Mouse (Mus musculus): ENCODE measurements around the gene Gm20532. TPM values are rescaled to one million over a fixed set of nuclear protein-coding genes. Genes with fewer than 3 reads are reported as not detected.

The Gm20532 gene
- polyA plus RNA-seq, 1 experiment from 2014 or later, result not detected

DNA sequence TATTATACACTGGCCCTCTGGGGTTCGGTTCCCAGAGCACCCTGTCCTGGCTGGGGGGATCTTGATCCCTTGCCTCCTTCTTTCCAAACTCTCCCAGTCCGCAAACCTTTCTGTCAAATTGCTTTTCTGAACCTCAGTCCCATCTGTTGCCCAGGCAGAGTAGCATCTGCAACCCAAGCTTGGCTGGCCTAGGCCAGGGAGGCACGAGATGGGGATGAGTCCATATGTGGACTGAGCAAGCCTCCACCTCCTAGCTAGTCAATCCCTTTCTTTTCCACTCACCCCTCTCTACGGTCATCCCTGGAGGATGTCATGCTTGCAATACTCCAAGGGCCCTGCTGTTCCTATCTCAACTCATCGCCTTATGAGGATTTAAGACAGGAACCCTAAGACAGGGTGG, 16.2 kb downstream of the Gm20532 start:
- ATAC-seq (ENCODE audit: low FRiP score), result no peak
- 87% methylated on average over 5 of the region's 5 CpGs for WGBS
- no peak overlapping the region for H3K9ac ChIP-seq (ENCODE audit: low read depth, low read length)
- H3K36me3 ChIP-seq (ENCODE audit: control insufficient read depth, insufficient read depth, low read length), result no peaks in the 10 kb centered on the region
- H3K27me3 ChIP-seq (ENCODE audit: control insufficient read depth, insufficient read depth, low read length), result peaks cover 25% of the 10 kb centered on the region
- no peak overlapping the region for H3K4me3 ChIP-seq (ENCODE audit: low read depth, low read length)
- no peak for DNase-seq (ENCODE audit: low spot score)
- H3K9me3 ChIP-seq (ENCODE audit: control insufficient read depth, low read length), result no peaks in the 10 kb centered on the region
- no peak overlapping the region for H3K4me2 ChIP-seq (replicated peaks; ENCODE audit: low read depth, low read length)
- no peak overlapping the region for H3K27ac ChIP-seq (ENCODE audit: low read depth, low read length)
- H3K4me1 ChIP-seq (replicated peaks; ENCODE audit: control insufficient read depth, insufficient read depth, low read length), result peaks cover 3% of the 10 kb centered on the region; the same call in 1 of the 2 replicates

DNA sequence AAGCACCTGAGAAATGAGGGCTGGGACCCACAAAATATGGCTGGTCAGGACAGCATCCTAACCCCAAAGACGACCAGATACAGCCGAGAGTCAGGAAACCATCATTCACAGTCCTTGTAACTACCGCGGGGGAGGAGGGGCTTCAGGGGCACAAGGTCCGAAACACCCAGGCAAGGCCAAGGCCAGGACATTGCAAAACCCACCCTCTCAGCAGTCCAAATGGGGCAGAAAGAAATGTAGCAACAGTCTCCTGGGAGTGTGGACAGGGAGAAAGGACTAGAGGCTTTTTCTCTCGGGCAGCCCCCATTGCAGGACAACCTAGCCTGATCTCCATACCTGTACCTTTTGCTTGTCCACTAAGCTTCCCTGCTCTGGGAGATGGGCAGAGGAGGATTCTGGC, 16.7 kb downstream of the Gm20532 start:
- H3K36me3 ChIP-seq (ENCODE audit: control insufficient read depth, insufficient read depth, low read length), result no peaks in the 10 kb centered on the region
- peak overlapping the region; percentile 53 for H3K4me3 ChIP-seq (ENCODE audit: low read depth, low read length)
- H3K9ac ChIP-seq (ENCODE audit: low read depth, low read length), result no peak overlapping the region
- 34% methylated on average over 6 of the region's 6 CpGs for WGBS
- DNase-seq (ENCODE audit: low spot score) (no peak), ATAC-seq (ENCODE audit: low FRiP score) (no peak)
- no peak overlapping the region for H3K27ac ChIP-seq (ENCODE audit: low read depth, low read length)
- H3K27me3 ChIP-seq (ENCODE audit: control insufficient read depth, insufficient read depth, low read length), result peaks cover 25% of the 10 kb centered on the region
- no peaks in the 10 kb centered on the region for H3K9me3 ChIP-seq (ENCODE audit: control insufficient read depth, low read length)
- peak overlapping the region; percentile 85 for H3K4me2 ChIP-seq (replicated peaks; ENCODE audit: low read depth, low read length)
- peaks cover 3% of the 10 kb centered on the region; the same call in 1 of the 2 replicates for H3K4me1 ChIP-seq (replicated peaks; ENCODE audit: control insufficient read depth, insufficient read depth, low read length)

DNA sequence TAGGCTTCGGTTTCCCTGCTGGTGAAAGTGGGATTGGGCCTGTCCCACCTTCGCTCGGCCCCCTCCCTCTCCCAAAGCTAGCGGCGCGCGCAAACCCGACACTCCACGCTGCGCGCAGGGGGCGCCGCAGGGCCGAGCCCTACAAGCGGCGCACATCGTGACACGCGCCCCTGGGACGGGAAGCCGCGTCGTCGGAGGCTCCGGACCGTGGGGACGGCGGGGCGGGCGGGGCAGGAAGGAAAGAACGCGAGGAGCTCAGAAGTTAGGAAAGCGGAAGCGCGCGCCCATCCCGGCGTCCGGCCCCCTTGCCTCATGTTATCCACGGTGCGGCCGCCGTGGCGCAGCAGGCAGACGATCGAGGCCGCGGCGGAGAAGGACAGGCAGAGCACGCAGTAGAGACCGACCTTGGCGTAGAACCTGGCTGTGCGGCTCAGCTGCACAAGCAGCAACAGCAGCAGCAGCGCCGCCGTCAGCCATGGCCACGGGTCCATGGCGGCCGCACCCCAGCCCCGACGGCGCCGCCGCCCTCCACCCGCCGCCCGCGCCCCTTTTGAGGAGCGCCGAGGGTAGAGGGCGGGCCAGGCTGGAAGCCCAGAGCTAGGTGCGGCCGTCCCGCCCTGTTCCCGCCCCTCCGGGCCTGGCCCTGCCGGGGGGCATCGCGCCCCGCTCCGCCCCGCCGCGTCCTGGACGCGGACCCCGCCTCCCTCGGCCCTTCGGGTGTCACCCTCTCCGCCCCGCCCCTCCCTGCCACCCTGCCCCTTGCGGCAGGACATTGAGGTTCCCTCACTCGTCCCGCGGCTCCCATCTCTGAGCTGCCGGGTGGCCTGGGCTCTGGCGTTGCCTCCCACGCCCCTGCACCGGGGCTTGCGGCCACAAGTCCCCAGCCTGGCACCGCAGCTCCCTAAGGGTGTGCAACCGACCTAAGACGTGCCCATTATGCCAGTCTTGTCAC, 17.6 kb downstream of the Gm20532 start, which contains the start of gene Agpat2:
Gene Agpat2 (minus strand): TSS at position 698 of the 952 bp plus-strand sequence.
- Histone ChIP-seq H3K4me1 (replicated peaks; ENCODE audit: control insufficient read depth, insufficient read depth, low read length) (peaks cover 3% of the 10 kb centered on the region; the same call in 1 of the 2 replicates), H3K9ac (ENCODE audit: low read depth, low read length) (peak within 1 kb of the TSS; percentile 65), H3K36me3 (ENCODE audit: control insufficient read depth, insufficient read depth, low read length) (no peaks in the 10 kb centered on the region), H3K27ac (ENCODE audit: low read depth, low read length) (no peak within 1 kb of the TSS), H3K9me3 (ENCODE audit: control insufficient read depth, low read length) (no peaks in the 10 kb centered on the region), H3K4me3 (ENCODE audit: low read depth, low read length) (peak within 1 kb of the TSS; percentile 53), H3K27me3 (ENCODE audit: control insufficient read depth, insufficient read depth, low read length) (peaks cover 25% of the 10 kb centered on the region), H3K4me2 (replicated peaks; ENCODE audit: low read depth, low read length) (peak within 1 kb of the TSS; percentile 85)
- peak; percentile 72 for ATAC-seq (ENCODE audit: low FRiP score)
- 1% methylated on average over 68 of the region's 103 CpGs for WGBS
- peak; percentile 73 for DNase-seq (ENCODE audit: low spot score)

DNA sequence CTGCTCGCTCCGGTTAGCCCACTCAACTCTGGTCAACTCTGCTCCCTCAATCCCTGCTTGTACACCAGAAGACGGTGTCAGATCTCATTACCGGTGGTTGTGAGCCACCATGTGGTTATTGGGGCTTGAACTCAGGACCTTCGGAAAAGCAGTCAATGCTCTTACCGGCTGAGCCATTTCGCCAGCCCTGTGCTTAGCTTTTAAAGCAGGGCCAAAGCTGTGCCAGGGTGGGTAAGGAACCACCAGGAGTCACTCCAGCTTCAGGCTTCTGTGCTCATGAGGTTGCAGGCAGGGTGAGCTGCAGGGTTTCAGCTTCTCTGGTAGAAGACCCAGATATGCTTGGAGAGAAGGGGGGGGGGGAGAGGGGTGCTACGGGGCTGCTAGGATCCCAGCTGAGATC, 18.9 kb downstream of the Gm20532 start:
- H3K4me1 ChIP-seq (replicated peaks; ENCODE audit: control insufficient read depth, insufficient read depth, low read length), result peaks cover 3% of the 10 kb centered on the region; the same call in 1 of the 2 replicates
- H3K4me3 ChIP-seq (ENCODE audit: low read depth, low read length), result no peak overlapping the region
- no peak for ATAC-seq (ENCODE audit: low FRiP score)
- no peaks in the 10 kb centered on the region for H3K36me3 ChIP-seq (ENCODE audit: control insufficient read depth, insufficient read depth, low read length)
- DNase-seq (ENCODE audit: low spot score), result no peak
- no peak overlapping the region for H3K27ac ChIP-seq (ENCODE audit: low read depth, low read length)
- WGBS, result 85% methylated on average over 8 of the region's 8 CpGs
- peaks cover 25% of the 10 kb centered on the region for H3K27me3 ChIP-seq (ENCODE audit: control insufficient read depth, insufficient read depth, low read length)
- H3K4me2 ChIP-seq (replicated peaks; ENCODE audit: low read depth, low read length), result no peak overlapping the region
- H3K9ac ChIP-seq (ENCODE audit: low read depth, low read length), result no peak overlapping the region
- no peaks in the 10 kb centered on the region for H3K9me3 ChIP-seq (ENCODE audit: control insufficient read depth, low read length)

DNA sequence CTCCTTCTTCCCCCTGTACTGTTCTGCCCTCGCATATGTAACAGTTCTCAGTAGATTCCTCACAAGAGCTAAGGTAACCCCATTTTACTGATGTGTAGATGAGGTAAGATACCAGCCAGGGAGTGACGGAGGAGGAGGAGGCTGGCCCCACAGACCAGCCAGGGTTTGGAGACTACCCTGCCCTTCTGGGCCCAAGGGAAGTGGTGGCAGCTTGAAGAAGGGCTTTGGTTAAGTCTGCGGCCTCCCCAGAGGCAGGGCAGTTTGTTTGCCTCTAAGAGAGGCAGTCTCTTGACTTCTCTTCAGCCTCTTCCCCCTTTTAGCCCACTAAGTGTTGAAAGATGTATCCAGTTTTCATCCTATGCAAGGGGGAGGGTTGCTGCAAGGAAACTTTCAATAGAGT, 20.1 kb downstream of the Gm20532 start:
- peaks cover 3% of the 10 kb centered on the region; the same call in 1 of the 2 replicates for H3K4me1 ChIP-seq (replicated peaks; ENCODE audit: control insufficient read depth, insufficient read depth, low read length)
- H3K4me3 ChIP-seq (ENCODE audit: low read depth, low read length), result no peak overlapping the region
- ATAC-seq (ENCODE audit: low FRiP score), result no peak
- DNase-seq (ENCODE audit: low spot score), result no peak
- no peak overlapping the region for H3K27ac ChIP-seq (ENCODE audit: low read depth, low read length)
- H3K9me3 ChIP-seq (ENCODE audit: control insufficient read depth, low read length), result no peaks in the 10 kb centered on the region
- no peak overlapping the region for H3K4me2 ChIP-seq (replicated peaks; ENCODE audit: low read depth, low read length)
- WGBS, result 66% methylated on average over 3 of the region's 3 CpGs
- H3K9ac ChIP-seq (ENCODE audit: low read depth, low read length), result no peak overlapping the region
- no peaks in the 10 kb centered on the region for H3K36me3 ChIP-seq (ENCODE audit: control insufficient read depth, insufficient read depth, low read length)
- peaks cover 25% of the 10 kb centered on the region for H3K27me3 ChIP-seq (ENCODE audit: control insufficient read depth, insufficient read depth, low read length)

DNA sequence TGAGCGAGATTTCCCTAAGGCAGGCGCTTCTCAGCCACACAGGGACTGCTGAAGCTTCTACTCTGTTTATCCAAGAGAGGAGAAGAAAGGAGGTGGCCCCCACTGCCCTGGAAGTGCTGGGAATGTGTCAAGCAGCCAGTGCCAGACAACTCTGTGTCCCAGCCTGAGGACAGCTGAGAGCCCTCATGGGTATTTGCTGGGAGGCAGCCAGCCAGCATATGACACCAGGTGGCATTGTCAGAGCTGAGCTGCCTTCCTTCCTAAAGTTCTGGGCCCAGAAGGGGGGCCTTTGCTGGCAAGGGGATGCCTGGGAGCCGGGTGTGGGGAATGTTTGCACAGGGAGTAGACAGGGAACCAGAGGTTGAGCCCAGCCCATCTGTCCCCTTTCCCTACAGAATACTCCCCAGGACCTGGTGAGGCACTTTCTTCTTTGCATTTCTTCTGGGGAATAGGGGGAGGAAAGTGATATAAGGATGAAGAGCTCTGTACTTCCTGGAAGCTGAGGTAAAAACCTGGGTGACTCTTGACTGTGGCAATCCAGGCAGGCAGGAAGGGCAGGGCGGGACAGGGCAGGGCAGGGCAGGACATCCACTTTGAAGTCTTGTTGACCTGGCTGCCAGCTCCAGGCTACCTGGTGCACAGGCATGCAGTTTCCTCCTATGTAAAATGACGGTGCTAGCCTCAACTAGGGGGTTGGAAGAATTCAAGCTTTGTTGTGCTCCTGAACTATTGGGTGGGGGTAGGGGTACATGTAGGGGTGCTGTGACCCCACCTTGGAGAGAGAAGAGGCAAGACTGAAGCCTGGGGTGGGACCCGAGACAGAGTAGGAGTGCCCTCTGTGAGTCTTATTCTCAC, 20.8 kb downstream of the Gm20532 start:
- H3K4me3 ChIP-seq (ENCODE audit: low read depth, low read length), result no peak overlapping the region
- no peak overlapping the region for H3K9ac ChIP-seq (ENCODE audit: low read depth, low read length)
- 53% methylated on average over 6 of the region's 6 CpGs for WGBS
- no peak overlapping the region for H3K27ac ChIP-seq (ENCODE audit: low read depth, low read length)
- H3K4me2 ChIP-seq (replicated peaks; ENCODE audit: low read depth, low read length), result no peak overlapping the region
- H3K36me3 ChIP-seq (ENCODE audit: control insufficient read depth, insufficient read depth, low read length), result no peaks in the 10 kb centered on the region
- H3K27me3 ChIP-seq (ENCODE audit: control insufficient read depth, insufficient read depth, low read length), result peaks cover 25% of the 10 kb centered on the region
- no peaks in the 10 kb centered on the region for H3K9me3 ChIP-seq (ENCODE audit: control insufficient read depth, low read length)
- DNase-seq (ENCODE audit: low spot score) (no peak), ATAC-seq (ENCODE audit: low FRiP score) (no peak)
- H3K4me1 ChIP-seq (replicated peaks; ENCODE audit: control insufficient read depth, insufficient read depth, low read length), result peaks cover 3% of the 10 kb centered on the region; the same call in 1 of the 2 replicates

DNA sequence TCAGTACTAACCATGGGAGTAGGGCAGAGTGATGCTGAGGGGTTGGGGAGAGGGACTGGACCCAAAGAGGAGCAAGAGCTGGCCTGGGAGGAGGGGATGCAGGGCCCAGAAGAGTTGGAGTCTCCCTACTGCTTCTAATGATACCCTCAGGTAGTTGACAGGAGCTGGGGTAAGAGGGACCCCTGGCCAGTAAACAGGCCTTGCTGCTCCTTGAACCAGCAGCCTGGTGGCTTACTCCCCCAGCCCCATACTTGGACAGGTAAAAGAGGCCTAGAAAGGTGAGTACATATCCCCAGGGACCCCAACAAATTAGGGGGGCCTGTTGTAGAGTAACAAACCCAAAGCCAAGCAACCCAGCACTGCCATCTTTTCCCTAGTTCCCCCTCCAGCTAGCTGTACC, 22.3 kb downstream of the Gm20532 start:
- H3K4me1 ChIP-seq (replicated peaks; ENCODE audit: control insufficient read depth, insufficient read depth, low read length), result peaks cover 3% of the 10 kb centered on the region; the same call in 1 of the 2 replicates
- H3K4me2 ChIP-seq (replicated peaks; ENCODE audit: low read depth, low read length), result no peak overlapping the region
- H3K9ac ChIP-seq (ENCODE audit: low read depth, low read length), result no peak overlapping the region
- peaks cover 12% of the 10 kb centered on the region for H3K27me3 ChIP-seq (ENCODE audit: control insufficient read depth, insufficient read depth, low read length)
- H3K4me3 ChIP-seq (ENCODE audit: low read depth, low read length), result no peak overlapping the region
- no peaks in the 10 kb centered on the region for H3K9me3 ChIP-seq (ENCODE audit: control insufficient read depth, low read length)
- no peak overlapping the region for H3K27ac ChIP-seq (ENCODE audit: low read depth, low read length)
- no peak for DNase-seq (ENCODE audit: low spot score)
- no peaks in the 10 kb centered on the region for H3K36me3 ChIP-seq (ENCODE audit: control insufficient read depth, insufficient read depth, low read length)
- ATAC-seq (ENCODE audit: low FRiP score), result no peak

DNA sequence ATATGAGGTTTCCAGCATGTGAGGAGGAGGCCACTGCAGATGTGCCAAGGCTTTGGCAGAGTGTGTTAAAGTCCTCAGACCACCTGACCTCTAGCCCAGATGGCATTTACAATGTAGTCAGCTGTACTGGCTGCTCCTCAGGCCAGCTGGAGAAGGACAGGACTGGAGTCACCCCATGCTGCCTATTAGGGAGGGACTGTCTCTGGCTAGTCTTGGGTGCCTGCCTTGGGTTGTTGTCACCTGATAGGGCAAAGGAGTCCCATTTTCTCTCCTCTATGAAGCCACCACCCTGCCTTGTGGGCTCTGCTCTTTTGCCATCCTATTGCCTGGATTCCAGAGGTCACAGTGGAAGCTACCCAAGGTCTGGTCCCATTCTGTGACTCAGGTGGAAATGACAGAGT, 22.8 kb downstream of the Gm20532 start:
- no peak overlapping the region for H3K27ac ChIP-seq (ENCODE audit: low read depth, low read length)
- H3K27me3 ChIP-seq (ENCODE audit: control insufficient read depth, insufficient read depth, low read length), result peaks cover 7% of the 10 kb centered on the region; the same call in 1 of the 2 replicates
- H3K4me3 ChIP-seq (ENCODE audit: low read depth, low read length), result no peak overlapping the region
- ATAC-seq (ENCODE audit: low FRiP score) (no peak), DNase-seq (ENCODE audit: low spot score) (no peak)
- peaks cover under 1% of the 10 kb centered on the region; the same call in 1 of the 2 replicates for H3K4me1 ChIP-seq (replicated peaks; ENCODE audit: control insufficient read depth, insufficient read depth, low read length)
- no peak overlapping the region for H3K4me2 ChIP-seq (replicated peaks; ENCODE audit: low read depth, low read length)
- H3K9ac ChIP-seq (ENCODE audit: low read depth, low read length), result no peak overlapping the region
- H3K36me3 ChIP-seq (ENCODE audit: control insufficient read depth, insufficient read depth, low read length), result no peaks in the 10 kb centered on the region
- H3K9me3 ChIP-seq (ENCODE audit: control insufficient read depth, low read length), result no peaks in the 10 kb centered on the region

Data from hindbrain, embryonic 11.5 days (tissue).